Mouse (Mus musculus): Measurements from ENCODE around the gene Ccdc87.
"Not testable (repeated sequence)": the region's sequence is repeated elsewhere in the genome, so short reads cannot be mapped to it uniquely, and the experiment has no call there.

Ccdc87 gene

GRCm38 (mm10) chr19:4839149-4839548 lies at the start of gene Ccdc87, which contains the start of gene Ccs:
Gene Ccdc87 (plus strand): TSS chr19:4839366.
Gene Ccs (minus strand): TSS chr19:4839332.
- peak; percentile 99 for DNase-seq

GRCm38 (mm10) chr19:4793281-4793830 lies 45.8 kb upstream of the Ccdc87 start:
- no peak for DNase-seq

- peak; percentile 98 to 100 for DNase-seq
Measured at GRCm38 (mm10) chr19:4793831-4794422, 45.2 kb upstream of the Ccdc87 start, which contains the start of gene Rbm4. Gene Rbm4 (minus strand): TSS chr19:4793901.

GRCm38 (mm10) chr19:4795929-4796328 lies 43.2 kb upstream of the Ccdc87 start:
- DNase-seq, result no peak

GRCm38 (mm10) chr19:4797846-4798245 lies 41.3 kb upstream of the Ccdc87 start:
- DNase-seq, result no peak

GRCm38 (mm10) chr19:4799083-4799482 lies 40.1 kb upstream of the Ccdc87 start:
- DNase-seq, result no peak

- DNase-seq, result no peak
Measured at GRCm38 (mm10) chr19:4802691-4803091, 36.5 kb upstream of the Ccdc87 start.

GRCm38 (mm10) chr19:4803283-4803682 lies 35.9 kb upstream of the Ccdc87 start:
- no peak for DNase-seq

GRCm38 (mm10) chr19:4810309-4810708 lies 28.9 kb upstream of the Ccdc87 start:
- DNase-seq, result no peak

GRCm38 (mm10) chr19:4810746-4811062 lies 28.5 kb upstream of the Ccdc87 start:
- DNase-seq, result no peak

- DNase-seq, result peak; percentile 97 to 99
Measured at GRCm38 (mm10) chr19:4811063-4811908, 27.9 kb upstream of the Ccdc87 start, which contains the start of the genes Gm21992 and Rbm14. Gene Gm21992 (minus strand): TSS chr19:4811612. Gene Rbm14 (minus strand): TSS chr19:4811634.

- DNase-seq, result no peak
Measured at GRCm38 (mm10) chr19:4811909-4812242, 27.3 kb upstream of the Ccdc87 start.

GRCm38 (mm10) chr19:4812334-4812949 lies 26.7 kb upstream of the Ccdc87 start:
- DNase-seq, result not testable (repeated sequence)

GRCm38 (mm10) chr19:4813015-4813414 lies 26.2 kb upstream of the Ccdc87 start:
- peak in 1 of 2 experiments; percentile 67 for DNase-seq

GRCm38 (mm10) chr19:4817182-4817835 lies 21.9 kb upstream of the Ccdc87 start:
- no peak for DNase-seq

GRCm38 (mm10) chr19:4820678-4821303 lies 18.4 kb upstream of the Ccdc87 start:
- DNase-seq, result peak; percentile 93 to 97

GRCm38 (mm10) chr19:4828444-4829114 lies 10.6 kb upstream of the Ccdc87 start:
- peak; percentile 73 to 79 for DNase-seq

- peak; percentile 66 to 76 for DNase-seq
Measured at GRCm38 (mm10) chr19:4829156-4829555, 10.0 kb upstream of the Ccdc87 start.

GRCm38 (mm10) chr19:4833977-4834376 lies 5.2 kb upstream of the Ccdc87 start:
- no peak for DNase-seq

- peak; percentile 52 to 72 for DNase-seq
Measured at GRCm38 (mm10) chr19:4836096-4836495, 3.1 kb upstream of the Ccdc87 start.

- peak in 1 of 2 experiments; percentile 25 for DNase-seq
Measured at GRCm38 (mm10) chr19:4837049-4837448, 2.1 kb upstream of the Ccdc87 start.
